Mouse (Mus musculus) MEL-GATA-1-ER (cell line): ENCODE results near the gene Scfd1.

Experiments used
- DNase-seq: peaks from one replicate; pipeline ENCODE4 v3.0.0-alpha.2; 2012; ENCODE audit warnings: low read depth; ENCODE audit errors: extremely low read depth

Scfd1 gene

DNA sequence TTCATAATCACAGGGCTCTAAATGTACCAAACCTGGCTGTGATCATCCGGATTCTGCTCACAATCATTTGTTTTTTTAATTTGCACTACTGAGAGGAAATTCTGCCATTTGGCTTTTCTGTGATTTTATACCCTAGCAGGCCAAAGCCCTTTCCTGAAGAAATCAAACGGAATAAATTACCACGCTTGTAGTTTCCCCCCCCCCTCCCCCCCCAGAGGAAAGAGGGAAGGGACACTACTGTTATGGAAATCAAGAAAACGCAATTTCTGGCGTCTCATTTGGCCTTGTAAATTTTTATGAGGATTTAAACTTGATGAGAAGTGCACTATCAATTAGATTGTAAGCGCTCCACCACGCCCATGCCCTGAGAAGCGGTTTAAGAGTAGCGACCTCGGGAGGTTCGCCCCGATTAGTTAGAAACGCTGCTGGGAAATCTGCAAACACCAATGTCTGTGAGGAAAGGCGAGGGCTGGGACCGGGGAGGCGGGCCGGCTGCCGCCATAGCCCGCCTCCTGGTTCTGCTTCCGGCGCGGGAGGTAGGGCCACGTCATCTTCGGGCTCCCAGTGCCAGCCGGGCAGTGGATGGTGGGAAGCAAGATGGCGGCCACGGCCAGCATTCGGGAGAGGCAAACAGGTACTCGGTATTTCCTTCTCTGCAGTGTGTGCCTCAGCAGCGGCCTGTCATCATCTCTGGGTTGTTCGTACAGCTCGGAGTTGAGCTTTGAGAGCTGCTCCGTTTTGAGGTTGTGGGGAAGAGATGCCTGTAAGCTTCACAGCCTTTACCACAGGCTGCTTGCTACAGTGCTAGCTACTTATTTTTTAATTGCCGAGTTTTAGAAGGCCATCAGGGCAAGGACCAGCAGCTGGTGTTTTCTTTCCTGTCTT is at the start of gene Scfd1:
Gene Scfd1, plus strand, starts transcription at position 508 of the 885 bp plus-strand sequence.
- DNase-seq = peak; percentile 92

DNA sequence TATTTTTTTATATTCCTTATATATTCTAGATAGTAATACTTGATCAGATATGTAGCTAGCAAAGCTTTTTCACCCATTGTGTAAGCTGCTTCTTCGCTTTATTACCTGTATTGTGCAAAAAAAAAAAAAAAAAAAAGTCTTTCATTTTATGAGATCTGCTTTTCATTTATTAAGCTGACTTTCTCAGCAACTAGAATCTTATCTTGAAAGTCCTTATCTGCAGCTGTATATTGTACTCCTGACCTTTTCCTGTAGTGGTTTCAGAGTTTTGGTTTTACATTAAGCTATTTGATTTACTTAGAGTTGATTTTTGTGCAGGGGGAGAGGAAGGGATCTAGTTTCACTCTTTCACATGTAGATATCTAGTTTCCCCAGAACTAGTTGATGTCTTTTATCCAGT is 40.3 kb upstream of the Scfd1 start:
- no peak for DNase-seq

DNA sequence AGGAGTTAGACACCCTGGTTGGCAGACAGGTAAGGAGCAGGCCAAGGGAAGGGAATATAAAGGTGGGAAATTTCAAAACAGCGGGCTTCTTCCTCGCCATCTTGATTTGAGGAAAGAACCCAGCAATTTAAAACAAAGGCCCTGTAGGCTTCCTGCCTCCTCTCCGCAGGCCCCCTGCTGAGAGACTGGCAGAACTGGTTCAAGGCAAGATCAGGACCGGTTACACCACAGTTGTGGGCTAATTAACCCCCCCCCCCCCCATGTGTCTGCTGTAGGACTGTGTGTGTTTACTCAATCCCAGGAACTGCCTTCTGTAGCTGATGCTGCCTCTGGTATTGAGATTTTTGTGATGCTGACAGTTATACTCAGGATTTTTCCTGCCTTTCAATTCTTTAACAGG is 31.2 kb upstream of the Scfd1 start:
- no peak for DNase-seq

DNA sequence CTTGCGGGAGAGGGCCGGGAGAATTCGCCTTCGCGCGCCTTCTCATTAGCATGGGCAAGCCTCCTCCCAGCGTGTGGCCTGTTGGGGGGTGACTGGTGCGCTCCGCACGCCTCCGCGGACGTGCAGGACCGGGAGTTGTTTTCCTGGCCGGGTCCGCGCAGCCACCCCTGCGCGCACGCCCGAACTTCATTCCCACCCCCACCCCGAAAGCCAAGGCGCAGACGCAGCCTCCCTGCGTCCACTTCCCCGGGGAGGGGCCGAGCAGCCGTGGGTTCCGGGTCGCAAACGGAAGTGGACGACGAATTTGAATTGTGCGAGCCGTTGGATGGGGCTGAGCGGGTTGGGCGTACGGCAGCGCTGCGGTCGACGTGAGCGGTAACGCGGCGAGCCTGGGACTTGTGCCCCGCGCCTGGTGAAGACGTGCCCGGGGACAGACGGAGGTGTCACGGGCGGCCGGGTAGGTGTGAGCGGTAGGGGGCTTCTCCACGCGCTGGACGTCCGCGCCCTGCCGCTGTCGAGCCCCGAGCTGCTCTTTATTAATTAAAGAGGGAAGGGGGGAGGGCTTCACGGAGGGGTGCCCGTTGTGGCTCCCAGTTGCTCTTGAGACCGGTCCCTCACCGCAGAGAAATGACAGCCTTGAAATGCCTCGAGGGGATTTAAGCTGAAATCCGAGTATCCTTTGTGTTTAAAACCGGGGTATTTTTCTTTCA is 29.2 kb upstream of the Scfd1 start, which contains the start of gene G2e3:
Gene G2e3, plus strand, starts transcription at position 74 of the 710 bp plus-strand sequence.
- peak; percentile 71 for DNase-seq

DNA sequence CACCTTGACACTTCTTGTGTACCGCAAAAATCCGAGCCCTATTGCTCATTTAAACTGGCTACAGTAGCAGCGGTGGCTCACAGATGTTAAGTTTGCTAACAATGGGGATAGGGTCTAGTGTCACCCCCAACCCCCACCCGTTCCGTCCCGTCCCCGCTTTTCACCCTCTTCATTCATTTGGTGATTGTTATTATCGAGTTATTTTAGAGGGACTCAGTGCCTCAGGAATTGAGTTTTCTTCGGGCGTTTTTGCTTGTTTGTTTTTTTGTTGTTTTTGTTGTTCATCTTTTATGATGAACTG is 28.7 kb upstream of the Scfd1 start:
- DNase-seq = no peak

DNA sequence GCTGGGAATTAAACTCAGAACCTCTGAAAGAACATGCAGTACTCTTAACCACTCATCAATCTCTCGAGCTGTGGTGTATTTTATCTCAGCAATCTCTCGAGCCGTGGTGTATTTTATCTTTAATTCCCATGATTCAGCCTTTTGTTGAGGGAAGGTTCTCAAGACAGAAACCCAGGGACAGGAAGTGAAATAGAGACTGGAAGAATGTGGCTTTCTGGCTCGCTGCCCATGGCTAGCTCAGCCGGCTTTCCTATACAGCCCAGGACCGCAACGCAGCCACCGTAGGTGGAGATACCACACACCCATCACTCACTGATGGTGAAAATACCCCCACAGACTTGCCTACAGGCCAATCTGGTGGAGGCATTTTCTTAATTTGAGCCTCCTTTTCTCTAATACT is 22.0 kb upstream of the Scfd1 start:
- DNase-seq = no peak

DNA sequence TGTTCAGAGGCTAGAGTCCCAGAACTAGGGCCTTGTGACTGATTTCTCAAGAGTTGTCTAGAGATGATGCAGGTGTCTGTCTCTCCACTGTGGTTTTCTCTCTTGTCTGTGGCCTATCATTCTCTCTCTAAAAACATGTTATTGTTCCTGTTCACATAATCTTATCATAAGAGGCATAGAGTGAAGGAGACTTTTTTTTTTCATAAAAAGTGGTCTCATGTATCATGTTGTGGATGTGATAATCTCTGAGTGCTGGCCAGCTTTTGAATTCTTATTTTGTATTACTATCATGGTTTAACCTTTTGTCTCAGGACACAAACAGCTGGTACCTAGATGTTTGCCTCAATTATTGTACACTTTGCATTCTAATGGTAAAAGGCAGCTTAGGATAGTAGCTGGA is 16.0 kb upstream of the Scfd1 start:
- DNase-seq = no peak

DNA sequence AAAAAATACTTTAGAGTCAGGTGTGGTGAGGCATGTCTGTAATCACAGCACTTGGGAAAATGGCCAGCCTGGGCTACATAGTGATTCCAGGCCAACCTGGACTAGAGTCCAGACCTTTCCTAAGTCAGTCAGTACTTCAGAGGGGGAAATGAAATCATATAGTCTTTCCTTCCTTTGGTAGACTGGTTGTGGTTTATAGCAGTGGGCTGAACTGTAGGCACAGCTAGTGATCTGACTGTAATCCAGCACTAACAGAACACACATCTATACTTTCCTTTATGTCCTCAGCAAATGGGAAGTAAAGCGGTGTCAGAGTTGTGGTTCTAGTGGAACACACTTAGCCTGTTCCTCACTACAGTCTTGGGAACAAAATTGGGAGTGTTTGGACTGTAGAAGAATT is 14.4 kb upstream of the Scfd1 start:
- no peak for DNase-seq

DNA sequence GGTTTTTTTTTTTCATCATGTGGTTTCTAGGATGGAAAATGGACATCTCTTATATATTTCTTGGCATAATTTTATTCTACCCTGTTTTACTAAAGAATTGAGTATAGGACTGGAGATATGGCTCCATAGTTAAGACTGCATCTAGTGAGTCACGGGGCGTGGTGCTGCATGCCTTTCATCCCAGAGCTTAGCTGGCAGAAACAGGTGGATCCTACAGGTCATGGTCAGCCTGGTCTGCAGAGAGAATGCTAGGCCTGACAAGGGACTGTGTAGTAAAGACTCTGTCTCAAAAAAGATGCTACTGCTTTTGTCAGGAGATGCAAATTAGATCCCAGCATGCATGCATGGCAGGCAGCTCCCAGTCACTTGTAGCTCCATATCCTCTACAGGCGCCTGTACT is 8.8 kb upstream of the Scfd1 start:
- DNase-seq = no peak

DNA sequence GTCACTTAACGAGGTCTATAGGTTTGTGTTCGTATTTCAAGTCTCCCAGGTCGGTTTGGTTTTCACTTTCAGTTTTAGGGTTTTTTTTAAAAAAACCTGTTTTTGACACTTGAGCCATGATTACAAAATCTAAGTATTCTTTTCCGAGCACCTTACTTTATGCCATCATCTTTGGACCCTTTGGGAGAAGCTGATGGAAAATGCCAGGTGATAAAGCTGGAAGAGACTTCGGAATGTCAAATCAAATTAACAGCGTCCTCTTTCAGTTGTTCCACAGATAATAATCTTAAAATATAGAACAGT is 529 bp downstream of the Scfd1 start:
- DNase-seq = no peak

DNA sequence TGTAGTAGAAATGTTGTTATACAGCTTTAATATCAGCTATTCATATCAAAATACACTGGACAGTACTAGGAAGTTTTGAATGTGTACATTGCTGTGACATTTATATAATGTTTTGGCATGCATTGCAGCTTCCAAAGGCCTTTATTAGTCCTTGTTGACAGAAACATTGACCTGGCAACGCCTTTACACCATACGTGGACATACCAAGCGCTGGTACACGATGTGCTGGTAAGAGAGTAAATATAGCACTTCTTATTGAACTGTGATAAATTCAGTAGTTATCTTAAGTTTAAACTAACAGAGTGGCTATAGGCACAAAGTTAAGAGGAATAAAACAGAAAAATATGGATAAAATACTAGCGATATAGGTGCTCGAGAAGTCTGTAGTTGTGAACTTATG is 22.6 kb downstream of the Scfd1 start:
- no peak for DNase-seq

DNA sequence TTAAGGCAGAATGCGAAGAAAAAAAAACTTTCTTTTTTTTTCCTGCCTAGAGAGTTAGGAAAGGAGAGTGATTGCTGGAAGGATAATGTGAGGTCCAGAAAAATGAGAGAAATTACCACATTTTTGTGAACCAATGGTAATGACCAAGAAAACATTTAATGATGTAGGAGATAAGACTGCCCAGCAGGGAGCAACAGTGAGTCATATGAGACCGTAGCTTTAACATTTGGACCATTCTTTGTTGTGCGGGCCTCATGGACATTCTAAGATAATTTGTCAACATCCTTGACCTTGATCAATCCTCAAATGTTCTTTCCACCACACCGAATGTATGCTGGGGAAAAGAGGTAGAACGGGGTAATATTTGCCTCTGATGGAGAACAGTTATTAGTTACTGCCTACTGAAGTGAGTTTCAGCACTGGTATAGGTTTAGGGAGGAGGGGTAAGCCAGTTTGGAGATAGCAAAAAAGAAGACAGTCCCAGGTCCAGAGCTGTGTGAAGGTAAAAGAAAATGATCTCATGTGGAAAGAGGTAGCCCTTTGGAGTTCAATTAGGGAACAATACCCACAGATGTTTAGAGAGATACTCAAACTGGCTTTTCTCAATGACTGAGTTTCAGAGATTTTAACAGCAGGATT is 24.9 kb downstream of the Scfd1 start:
- no peak for DNase-seq

DNA sequence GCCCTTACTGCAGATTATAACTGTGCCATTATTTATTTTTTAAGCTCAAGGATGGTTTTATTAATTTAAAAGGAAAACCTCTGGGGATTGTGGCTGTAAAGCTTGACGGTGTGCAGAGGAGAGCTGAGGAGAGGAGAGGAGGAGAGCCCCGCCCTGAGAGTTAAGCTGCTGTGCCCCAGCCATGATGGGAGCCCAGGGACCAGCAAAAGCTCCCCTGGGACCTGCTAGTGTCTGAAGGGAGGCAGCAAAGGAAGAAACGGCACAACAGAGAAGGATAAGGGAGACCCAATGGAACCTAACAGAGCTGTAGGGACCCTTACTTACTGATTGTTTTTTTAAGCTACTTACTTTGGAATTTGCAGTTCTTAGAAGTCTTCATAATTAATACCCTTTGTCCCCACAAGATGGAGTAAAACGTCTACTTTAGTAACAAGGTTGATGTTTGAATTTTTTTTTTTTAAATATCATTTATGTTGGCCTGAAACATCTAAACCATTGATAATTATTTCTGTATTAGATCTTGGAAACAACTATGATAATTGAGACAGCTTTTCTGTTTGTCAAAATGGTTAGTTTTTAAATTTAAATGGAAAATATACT is 26.8 kb downstream of the Scfd1 start:
- no peak for DNase-seq

DNA sequence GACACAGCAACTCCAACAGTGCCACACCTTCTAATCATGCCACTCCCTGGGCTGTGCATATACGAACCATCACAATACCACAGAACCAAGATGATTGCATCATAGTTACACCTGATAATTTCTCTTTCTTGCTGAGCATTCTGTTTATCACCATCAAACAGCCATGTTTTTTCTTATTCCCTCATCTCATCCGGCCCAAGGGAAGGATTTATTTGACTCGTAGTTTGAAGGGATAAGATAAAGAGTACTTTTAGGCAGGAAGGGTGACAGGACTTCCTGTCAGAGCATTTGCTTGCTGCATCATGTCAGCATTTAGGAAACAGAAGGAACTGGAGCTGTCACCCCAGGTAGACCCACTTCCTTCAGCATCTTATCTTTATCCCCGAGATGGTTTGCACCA is 34.1 kb downstream of the Scfd1 start:
- no peak for DNase-seq

DNA sequence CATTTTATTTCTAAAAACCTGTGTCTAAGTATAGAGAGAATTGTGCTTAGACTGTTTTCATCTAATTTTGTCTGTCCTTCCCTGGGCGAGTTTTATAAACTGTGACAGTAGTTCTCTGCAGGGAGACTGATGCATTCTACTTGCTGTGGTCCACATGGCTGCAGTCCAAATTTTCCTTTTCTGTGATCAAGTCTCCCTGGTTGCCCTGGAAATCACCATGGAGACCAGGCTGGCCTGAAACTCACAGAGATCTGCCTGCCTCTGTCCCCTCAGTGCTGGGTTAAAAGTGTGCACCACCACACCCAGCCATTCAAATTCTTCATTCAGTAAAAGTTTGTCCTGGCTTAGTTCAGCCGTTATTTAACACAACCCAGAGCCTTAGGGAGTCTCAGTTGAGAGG is 60.2 kb downstream of the Scfd1 start:
- DNase-seq = no peak

DNA sequence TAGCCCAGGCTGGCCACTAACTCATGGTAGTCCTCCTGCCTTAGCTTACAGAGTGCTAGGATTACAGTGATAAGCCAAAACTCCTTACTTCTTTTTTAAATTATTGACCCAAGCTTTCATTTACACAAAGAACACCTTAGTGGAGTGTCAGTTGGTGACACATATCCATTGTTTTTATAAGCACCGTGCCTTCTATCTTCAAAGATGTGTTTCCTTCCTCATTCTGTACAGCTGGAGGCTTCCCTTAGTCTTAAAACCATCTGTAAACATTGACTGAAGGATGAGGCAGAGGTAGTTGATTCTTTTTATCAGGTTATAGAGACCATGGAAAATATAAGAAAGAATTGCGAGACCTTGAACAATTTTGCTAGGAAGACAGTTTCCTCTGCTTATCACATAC is 61.0 kb downstream of the Scfd1 start:
- peak; percentile 33 for DNase-seq

DNA sequence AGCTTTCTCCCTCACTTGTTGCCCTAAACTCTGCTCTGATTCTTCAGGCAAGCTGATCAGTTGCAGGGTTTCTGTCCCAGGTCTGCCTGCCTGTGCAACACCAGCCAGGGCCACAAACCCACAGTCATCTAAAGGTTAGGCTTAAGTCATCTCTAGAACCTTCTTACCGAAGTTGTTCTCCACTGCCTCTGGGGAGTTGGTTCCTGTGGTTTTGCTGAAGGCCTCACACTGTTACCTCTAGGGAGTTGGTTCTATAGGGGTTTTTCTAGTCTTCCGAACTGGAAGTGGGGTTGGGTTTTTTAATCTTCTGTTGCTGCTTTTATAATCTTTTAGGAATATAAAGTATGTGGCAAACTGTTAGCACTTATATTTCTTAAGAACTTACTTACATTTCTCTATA is 72.0 kb downstream of the Scfd1 start:
- no peak for DNase-seq

DNA sequence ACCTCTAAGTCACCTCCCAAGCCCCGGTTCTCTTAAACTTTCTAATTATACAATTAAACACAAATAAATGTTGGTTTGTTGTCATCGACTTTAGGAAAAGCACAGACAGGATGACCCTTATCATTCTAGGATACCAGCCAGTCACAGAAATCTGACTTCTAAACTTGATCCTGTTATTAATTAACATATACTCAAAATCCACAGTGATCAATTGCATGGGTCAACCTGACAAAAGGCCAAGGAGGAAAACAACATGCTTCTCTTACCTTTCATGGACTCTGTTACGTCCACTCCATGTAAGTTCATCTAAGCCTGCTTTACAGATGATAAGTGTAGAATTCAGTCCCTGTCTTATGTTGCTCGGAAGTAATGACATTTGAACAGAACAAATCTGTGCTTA is 93.6 kb downstream of the Scfd1 start:
- DNase-seq = no peak

DNA sequence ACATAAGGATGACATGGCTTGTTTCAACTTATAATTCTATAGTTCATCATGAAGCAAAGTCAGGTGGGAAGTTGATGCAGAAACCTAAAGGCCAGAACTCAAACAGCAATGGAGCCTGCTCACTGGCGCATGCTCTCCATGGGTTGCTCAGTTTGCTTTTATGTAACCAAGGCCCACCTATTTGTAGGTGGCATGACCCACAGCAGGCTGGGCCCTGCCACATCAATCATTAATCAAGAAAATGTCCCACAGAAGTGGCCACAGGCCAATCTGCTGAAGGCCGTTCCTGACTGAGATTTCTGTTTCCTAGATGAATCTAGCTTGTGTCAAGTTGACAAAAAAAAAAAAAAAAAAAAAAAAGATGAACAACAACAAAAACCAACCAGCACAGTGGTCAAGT is 103.9 kb downstream of the Scfd1 start:
- no peak for DNase-seq

DNA sequence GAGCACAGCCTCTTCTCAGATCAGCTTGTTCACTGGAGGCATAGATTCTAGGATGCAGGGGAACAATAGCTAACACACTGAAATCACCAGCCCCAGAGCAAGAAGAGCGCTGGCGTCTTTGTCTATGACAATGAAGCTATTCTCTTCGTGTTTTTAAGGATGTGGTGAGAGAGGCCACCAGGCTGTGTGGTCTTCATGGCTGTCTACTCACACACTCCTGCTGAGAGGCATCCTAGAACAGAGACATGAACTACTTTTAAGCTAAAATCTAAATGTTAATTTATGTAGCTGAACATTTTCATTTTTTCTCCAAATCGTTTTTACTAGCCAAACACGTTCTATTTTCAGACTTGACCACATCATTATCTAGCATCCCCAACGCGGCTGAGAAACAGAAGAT is 114.7 kb downstream of the Scfd1 start:
- DNase-seq = no peak

DNA sequence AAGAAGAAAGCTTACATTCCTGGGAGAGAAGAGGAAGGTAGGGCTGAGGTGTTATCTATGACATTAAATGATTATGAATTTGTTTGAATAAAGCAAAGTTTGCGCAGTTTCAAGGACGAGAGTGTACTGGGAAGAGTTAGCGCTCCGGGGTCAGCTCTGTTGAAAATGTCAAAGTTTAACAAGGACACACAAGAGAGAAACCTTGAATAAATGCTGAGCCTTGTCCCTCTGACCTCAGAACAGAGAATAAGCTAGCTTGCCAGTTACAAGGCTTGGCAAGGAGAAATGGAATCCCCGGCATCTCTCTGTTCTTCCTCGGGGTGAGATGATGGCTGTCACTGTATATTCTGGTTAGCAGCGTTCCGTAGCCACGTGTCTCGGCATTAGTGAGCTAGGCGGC is 116.2 kb downstream of the Scfd1 start:
- no peak for DNase-seq

DNA sequence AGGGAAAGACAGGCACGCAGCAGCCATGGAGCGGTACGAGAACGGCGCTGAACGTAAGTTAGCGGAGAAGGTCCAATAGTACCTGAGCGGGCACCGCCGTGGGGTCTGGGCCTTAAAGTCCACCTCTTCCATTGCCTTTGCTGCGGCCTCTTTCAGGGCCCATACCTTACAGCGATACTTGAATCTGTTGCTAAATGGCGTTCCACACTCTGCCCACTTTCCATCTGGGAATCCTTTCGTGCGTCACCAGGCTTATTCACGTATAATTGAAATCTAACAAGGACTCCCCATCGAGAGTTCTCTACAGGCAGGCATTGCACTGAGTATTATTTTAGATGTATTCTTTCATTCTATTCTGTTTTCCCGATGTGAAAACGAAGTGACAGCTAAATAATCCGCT is 117.3 kb downstream of the Scfd1 start:
- DNase-seq = no peak
